Mouse (Mus musculus) CH12.LX (cell line): ENCODE measurements around the gene Slc5a4b. TPM values are rescaled to one million over a fixed set of nuclear protein-coding genes. Genes with fewer than 3 reads are reported as not detected.

Experiments used
- DNase-seq: peaks from one replicate; pipeline ENCODE4 v3.0.0-alpha.2; 2013; ENCODE audit errors: extremely low read depth
- H3K27ac ChIP-seq: 2 replicates; pipeline ENCODE4 v1.5.1; 2012; ENCODE audit warnings: low read depth, mild to moderate bottlenecking, control low read depth, moderate library complexity; ENCODE audit not compliant: insufficient read depth
- H3K27me3 ChIP-seq: replicated peaks from 2 replicates; pipeline ENCODE3; 2012; ENCODE audit warnings: inconsistent platforms
- H3K36me3 ChIP-seq, 2 experiments: replicated peaks in 1 of 2; 2 replicates each; pipeline versions ENCODE3 to v1.6.1; 2012; ENCODE audit warnings: inconsistent platforms in 1 of 2, low read length in 1 of 2, mild to moderate bottlenecking in 1 of 2, mixed read lengths in 1 of 2, moderate library complexity in 1 of 2; ENCODE audit not compliant: control insufficient read depth in 1 of 2, insufficient read depth in 1 of 2
- H3K4me1 ChIP-seq, 2 experiments: 2 replicates each; pipeline ENCODE4 v1.6.1; 2012; ENCODE audit warnings: inconsistent platforms in 1 of 2, moderate library complexity in 1 of 2; ENCODE audit not compliant: insufficient read depth in 2 of 2, control insufficient read depth in 1 of 2
- H3K4me2 ChIP-seq: 2 replicates; pipeline ENCODE4 v1.6.1; 2012; ENCODE audit warnings: low read depth, mild to moderate bottlenecking, control low read depth; ENCODE audit not compliant: poor library complexity, insufficient read depth, severe bottlenecking
- H3K4me3 ChIP-seq, 3 experiments: fragments of 150-350 bp in 1 of 3; sonication (generic) in 1 of 3; replicated peaks in 1 of 3; 2 replicates each; pipeline versions ENCODE3 to v1.5.1; 2011 to 2012; ENCODE audit warnings: low read depth in 2 of 3, low read length in 2 of 3, mild to moderate bottlenecking in 2 of 3, moderate library complexity in 2 of 3, control low read depth in 1 of 3, improper control_type of control experiment in 1 of 3, inconsistent platforms in 1 of 3, mixed read lengths in 1 of 3; ENCODE audit not compliant: poor library complexity in 1 of 3
- H3K79me2 ChIP-seq: replicated peaks from 2 replicates; pipeline ENCODE4 v1.6.1; 2012; ENCODE audit warnings: mild to moderate bottlenecking, moderate library complexity; ENCODE audit not compliant: control insufficient read depth, poor library complexity, insufficient read depth, severe bottlenecking; ENCODE audit errors: extremely low read depth
- H3K9ac ChIP-seq: 2 replicates; pipeline ENCODE4 v1.6.1; 2012; ENCODE audit warnings: low read depth, mild to moderate bottlenecking, control low read depth, moderate library complexity; ENCODE audit not compliant: insufficient read depth
- H3K9me3 ChIP-seq: replicated peaks from 2 replicates; pipeline ENCODE3; 2012; ENCODE audit warnings: low read length, inconsistent platforms, mixed read lengths
- CHD2 ChIP-seq: IDR thresholded peaks from 2 replicates; pipeline ENCODE4 v1.6.1; 2011; ENCODE audit warnings: low read length, improper control_type of control experiment
- CTCF ChIP-seq, 2 experiments: IDR thresholded peaks in 1 of 2; conservative IDR thresholded peaks in 1 of 2; 2 replicates each; pipeline ENCODE4 v1.5.1; 2011 to 2012; ENCODE audit warnings: low read depth in 2 of 2, low read length in 2 of 2, improper control_type of control experiment in 1 of 2, inconsistent platforms in 1 of 2, mild to moderate bottlenecking in 1 of 2, moderate library complexity in 1 of 2
- E2F4 ChIP-seq: IDR thresholded peaks from 2 replicates; pipeline ENCODE4 v1.6.1; 2011; ENCODE audit warnings: low read depth, low read length, improper control_type of control experiment; ENCODE audit not compliant: insufficient replicate concordance
- ELF1 ChIP-seq: IDR thresholded peaks from 2 replicates; pipeline ENCODE4 v1.6.1; 2014; ENCODE audit warnings: low read depth, mild to moderate bottlenecking, inconsistent platforms, low read length, improper control_type of control experiment
- EP300 ChIP-seq: IDR thresholded peaks from 2 replicates; pipeline ENCODE4 v1.6.1; 2011; ENCODE audit warnings: low read length, improper control_type of control experiment
- MAX ChIP-seq: IDR thresholded peaks from 2 replicates; pipeline ENCODE4 v1.6.1; 2011; ENCODE audit warnings: low read length, improper control_type of control experiment
- MEF2A ChIP-seq: IDR thresholded peaks from 2 replicates; pipeline ENCODE4 v1.6.1; 2014; ENCODE audit warnings: low read depth, mild to moderate bottlenecking, inconsistent platforms, low read length, improper control_type of control experiment, borderline replicate concordance
- MXI1 ChIP-seq: IDR thresholded peaks from 2 replicates; pipeline ENCODE4 v1.6.1; 2011; ENCODE audit warnings: mild to moderate bottlenecking, low read depth, low read length, improper control_type of control experiment
- MYC ChIP-seq: IDR thresholded peaks from 2 replicates; pipeline ENCODE4 v1.6.1; 2011; ENCODE audit warnings: low read depth, mild to moderate bottlenecking, improper control_type of control experiment, low read length
- NRF1 ChIP-seq: IDR thresholded peaks from 2 replicates; pipeline ENCODE4 v1.6.1; 2014; ENCODE audit warnings: low read depth, mild to moderate bottlenecking, inconsistent platforms, low read length, improper control_type of control experiment, moderate library complexity
- RAD21 ChIP-seq: IDR thresholded peaks from 2 replicates; pipeline ENCODE4 v1.6.1; 2011; ENCODE audit warnings: low read depth, mild to moderate bottlenecking, low read length, improper control_type of control experiment, moderate library complexity
- TBP ChIP-seq: conservative IDR thresholded peaks from 2 replicates; pipeline ENCODE4 v1.6.1; 2011; ENCODE audit warnings: low read depth, low read length, improper control_type of control experiment
- TCF12 ChIP-seq: IDR thresholded peaks from 2 replicates; pipeline ENCODE4 v1.6.1; 2014; ENCODE audit warnings: low read depth, mild to moderate bottlenecking, inconsistent platforms, low read length, improper control_type of control experiment
- UBTF ChIP-seq: IDR thresholded peaks from 2 replicates; pipeline ENCODE4 v1.6.1; 2012; ENCODE audit warnings: low read depth, mild to moderate bottlenecking, inconsistent platforms, low read length, improper control_type of control experiment, moderate library complexity
- ZKSCAN1 ChIP-seq: IDR thresholded peaks from 2 replicates; pipeline ENCODE4 v1.6.1; 2012; ENCODE audit warnings: low read depth, inconsistent platforms, low read length, improper control_type of control experiment, borderline replicate concordance
- ZMIZ1 ChIP-seq: IDR thresholded peaks from 2 replicates; pipeline ENCODE4 v1.6.1; 2012; ENCODE audit warnings: low read depth, mild to moderate bottlenecking, inconsistent platforms, low read length, improper control_type of control experiment
- ZNF384 ChIP-seq: IDR thresholded peaks from 2 replicates; pipeline ENCODE4 v1.6.1; 2012; ENCODE audit warnings: low read depth, low read length, improper control_type of control experiment, inconsistent platforms
- dilution Hi-C: fragments of 300-500 bp; cut with MboI; formaldehyde crosslinking; loops from 2 replicates; pipeline ENCODE4 v1.14.3; 2020; ENCODE audit warnings: low sequenced_read_pairs; ENCODE audit not compliant: extremely low pct_unique_long_range_greater_than_20kb, extremely low pct_ligation_motif_present
- in situ Hi-C: fragments of 300-500 bp; cut with MboI; formaldehyde crosslinking; loops from 3 replicates; pipeline ENCODE4 v1.14.3; 2019; ENCODE audit warnings: low sequenced_read_pairs, low pct_ligation_motif_present, low pct_unique_long_range_greater_than_20kb, mixed read lengths
- polyA plus RNA-seq: library from polyadenylated mRNA; unstranded; fragments of >175 nt; gene quantifications from 2 replicates; pipeline ENCODE4 v1.2.1, GENCODE M21; 2012; ENCODE audit warnings: low read depth; ENCODE audit not compliant: insufficient read length
- total RNA-seq, 2 experiments: library from RNA; depleted of rRNA; stranded (reverse); fragments of 300-350 nt in 1 of 2; fragments of >200 nt in 1 of 2; gene quantifications; 2 replicates each; pipeline ENCODE4 v1.2.3; 2012 to 2014

The Slc5a4b gene
- total and polyA plus RNA-seq, 3 experiments = not detected

DNA sequence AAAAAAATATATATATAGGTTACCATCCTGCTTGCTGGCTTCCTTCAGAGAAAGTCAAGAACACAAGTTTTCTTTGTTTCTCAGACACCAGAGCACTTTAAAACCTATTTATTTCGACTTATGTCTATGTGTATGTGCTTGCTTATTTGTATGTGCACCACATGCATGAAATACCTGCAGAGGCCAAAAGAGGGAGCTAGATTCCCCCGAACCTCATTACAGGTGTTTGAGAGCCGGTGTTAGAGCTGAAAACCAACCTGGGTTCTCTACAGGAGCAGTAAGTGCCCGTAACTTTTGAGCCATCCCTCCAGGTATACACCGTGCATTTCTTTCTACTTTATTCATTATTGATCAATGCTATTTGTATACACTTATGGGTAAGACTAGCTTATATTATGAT, 48.3 kb downstream of the Slc5a4b start:
- in situ Hi-C loops (no loop called here), dilution Hi-C loops (no loop called here)
- no peak for DNase-seq
- H3K9ac ChIP-seq = no peak overlapping the region
- H3K9me3 ChIP-seq = no peaks in the 10 kb centered on the region
- TF ChIP-seq CHD2 = no peak
- no peak for TF ChIP-seq EP300
- TF ChIP-seq MEF2A = no peak
- TF ChIP-seq CTCF (conservative IDR thresholded peaks at IDR 0.05 in 1 of 2, IDR thresholded peaks at IDR 0.05 in 1 of 2; ENCODE audit: low read depth in 2 of 2, low read length in 2 of 2) = no peak; a peak in 1 of 4 replicates
- TF ChIP-seq TBP = no peak
- no peak for TF ChIP-seq NRF1
- no peak for TF ChIP-seq ZKSCAN1
- TF ChIP-seq UBTF = no peak
- no peak for TF ChIP-seq ZNF384
- TF ChIP-seq RAD21 = no peak; the same call in 1 of the 2 replicates
- TF ChIP-seq TCF12 = no peak
- TF ChIP-seq MAX = no peak
- no peak for TF ChIP-seq MXI1
- TF ChIP-seq MYC = no peak
- no peaks in the 10 kb centered on the region for H3K36me3 ChIP-seq
- no peaks in the 10 kb centered on the region for H3K27me3 ChIP-seq
- no peaks in the 10 kb centered on the region for H3K79me2 ChIP-seq
- H3K27ac ChIP-seq = no peak overlapping the region
- no peak overlapping the region for H3K4me2 ChIP-seq
- no peak overlapping the region for H3K4me3 ChIP-seq
- H3K4me1 ChIP-seq = peaks cover 0 to 2% of the 10 kb centered on the region in 2 experiments; a peak in 1 of 4 replicates

GRCm38 (mm10) chr10:76051860-76052259, 58.9 kb downstream of the Slc5a4b start:
- Histone ChIP-seq H3K9me3 (no peaks in the 10 kb centered on the region), H3K27me3 (no peaks in the 10 kb centered on the region), H3K27ac (no peak overlapping the region), H3K9ac (no peak overlapping the region), H3K4me2 (no peak overlapping the region), H3K4me1 (no peaks in the 10 kb centered on the region), H3K79me2 (no peaks in the 10 kb centered on the region), H3K4me3 (no peak overlapping the region), H3K36me3 (no peaks in the 10 kb centered on the region)
- in situ Hi-C loops (no loop called here), dilution Hi-C loops (no loop called here)
- DNase-seq = no peak
- TF ChIP-seq E2F4 (no peak), ELF1 (no peak), ZMIZ1 (no peak), EP300 (no peak), MAX (no peak)
